Mouse (Mus musculus) layer of hippocampus, adult 2 months (tissue): ENCODE measurements around the gene Arhgap28. TPM values are rescaled to one million over a fixed set of nuclear protein-coding genes. Genes with fewer than 3 reads are reported as not detected.

Experiments used
- DNase-seq, 2 experiments: peaks; one replicate each; pipeline ENCODE4 v3.0.0; 2022; ENCODE audit warnings: low spot score in 2 of 2
- H3K27ac ChIP-seq: fragments of 200-600 bp; 2 replicates; pipeline ENCODE4 v1.8.1; 2022
- H3K4me3 ChIP-seq: fragments of 200-600 bp; 2 replicates; pipeline ENCODE4 v1.8.1; 2022; ENCODE audit warnings: mild to moderate bottlenecking
- CTCF ChIP-seq: fragments of 200-600 bp; conservative IDR thresholded peaks from 2 replicates; pipeline ENCODE4 v1.8.1; 2022; ENCODE audit warnings: antibody characterized with exemption, mild to moderate bottlenecking, moderate library complexity
- total RNA-seq, 2 experiments: library from RNA; stranded (reverse); gene quantifications; 2 replicates each; pipeline ENCODE4 v1.2.3; 2021

Arhgap28 gene
- total RNA-seq, 2 experiments from 2014 or later, result 0.34 to 0.49 TPM

- Histone ChIP-seq H3K4me3 (no peak overlapping the region), H3K27ac (no peak overlapping the region)
- no peak for TF ChIP-seq CTCF
- DNase-seq, result no peak
Observed at GRCm38 (mm10) chr17:67912051-67912450, 91.9 kb downstream of the Arhgap28 start.

- no peak overlapping the region for H3K27ac ChIP-seq
- TF ChIP-seq CTCF, result no peak
Observed at GRCm38 (mm10) chr17:67908537-67908936, 95.4 kb downstream of the Arhgap28 start.

GRCm38 (mm10) chr17:67908137-67908536, 95.8 kb downstream of the Arhgap28 start:
- Histone ChIP-seq H3K4me3 (no peak overlapping the region), H3K27ac (no peak overlapping the region)
- DNase-seq, result no peak
- no peak for TF ChIP-seq CTCF

More at GRCm38 (mm10) chr17:67908537-67908936, 95.4 kb downstream of the Arhgap28 start:
- no peak for DNase-seq
- no peak overlapping the region for H3K4me3 ChIP-seq

- no peak for DNase-seq
- no peak for TF ChIP-seq CTCF
- H3K4me3 ChIP-seq, result no peak overlapping the region
- no peak overlapping the region for H3K27ac ChIP-seq
Observed at GRCm38 (mm10) chr17:67907532-67908054, 96.3 kb downstream of the Arhgap28 start.

GRCm38 (mm10) chr17:67906236-67906635, 97.7 kb downstream of the Arhgap28 start:
- no peak for DNase-seq
- no peak overlapping the region for H3K4me3 ChIP-seq
- TF ChIP-seq CTCF, result no peak
- no peak overlapping the region for H3K27ac ChIP-seq

- no peak overlapping the region for H3K27ac ChIP-seq
- no peak for DNase-seq
- no peak for TF ChIP-seq CTCF
- H3K4me3 ChIP-seq, result no peak overlapping the region
Observed at GRCm38 (mm10) chr17:67904315-67904944, 99.5 kb downstream of the Arhgap28 start.

- Histone ChIP-seq H3K27ac (no peak overlapping the region), H3K4me3 (no peak overlapping the region)
- no peak for DNase-seq
- TF ChIP-seq CTCF, result no peak
Observed at GRCm38 (mm10) chr17:67902847-67903246, 101.1 kb downstream of the Arhgap28 start.

- no peak for TF ChIP-seq CTCF
- no peak for DNase-seq
- no peak overlapping the region for H3K27ac ChIP-seq
- H3K4me3 ChIP-seq, result no peak overlapping the region
Observed at GRCm38 (mm10) chr17:67901161-67901560, 102.8 kb downstream of the Arhgap28 start.

- no peak for TF ChIP-seq CTCF
- Histone ChIP-seq H3K27ac (no peak overlapping the region), H3K4me3 (no peak overlapping the region)
- no peak for DNase-seq
Observed at GRCm38 (mm10) chr17:67899376-67899775, 104.5 kb downstream of the Arhgap28 start.

GRCm38 (mm10) chr17:67896413-67896812, 107.5 kb downstream of the Arhgap28 start:
- no peak for TF ChIP-seq CTCF
- H3K4me3 ChIP-seq, result no peak overlapping the region
- H3K27ac ChIP-seq, result no peak overlapping the region
- no peak for DNase-seq

GRCm38 (mm10) chr17:67889481-67890325, 114.2 kb downstream of the Arhgap28 start:
- no peak overlapping the region for H3K27ac ChIP-seq
- H3K4me3 ChIP-seq, result no peak overlapping the region
- no peak for DNase-seq
- no peak for TF ChIP-seq CTCF

- TF ChIP-seq CTCF, result no peak
- H3K27ac ChIP-seq, result no peak overlapping the region
- DNase-seq, result no peak
- no peak overlapping the region for H3K4me3 ChIP-seq
Observed at GRCm38 (mm10) chr17:67888081-67888480, 115.8 kb downstream of the Arhgap28 start.

- H3K4me3 ChIP-seq, result no peak overlapping the region
- no peak overlapping the region for H3K27ac ChIP-seq
- no peak for DNase-seq
- TF ChIP-seq CTCF, result no peak
Observed at GRCm38 (mm10) chr17:67886326-67886725, 117.6 kb downstream of the Arhgap28 start.
